Mouse (Mus musculus) cerebellum, adult 11-12 months (tissue): Measurements from ENCODE around the gene Cpeb4.
"Not testable (repeated sequence)": the region's sequence is repeated elsewhere in the genome, so short reads cannot be mapped to it uniquely, and the experiment has no call there.

Experiments
- DNase-seq: peaks from one replicate; pipeline ENCODE4 v3.0.0; 2022

Gene Cpeb4

DNA sequence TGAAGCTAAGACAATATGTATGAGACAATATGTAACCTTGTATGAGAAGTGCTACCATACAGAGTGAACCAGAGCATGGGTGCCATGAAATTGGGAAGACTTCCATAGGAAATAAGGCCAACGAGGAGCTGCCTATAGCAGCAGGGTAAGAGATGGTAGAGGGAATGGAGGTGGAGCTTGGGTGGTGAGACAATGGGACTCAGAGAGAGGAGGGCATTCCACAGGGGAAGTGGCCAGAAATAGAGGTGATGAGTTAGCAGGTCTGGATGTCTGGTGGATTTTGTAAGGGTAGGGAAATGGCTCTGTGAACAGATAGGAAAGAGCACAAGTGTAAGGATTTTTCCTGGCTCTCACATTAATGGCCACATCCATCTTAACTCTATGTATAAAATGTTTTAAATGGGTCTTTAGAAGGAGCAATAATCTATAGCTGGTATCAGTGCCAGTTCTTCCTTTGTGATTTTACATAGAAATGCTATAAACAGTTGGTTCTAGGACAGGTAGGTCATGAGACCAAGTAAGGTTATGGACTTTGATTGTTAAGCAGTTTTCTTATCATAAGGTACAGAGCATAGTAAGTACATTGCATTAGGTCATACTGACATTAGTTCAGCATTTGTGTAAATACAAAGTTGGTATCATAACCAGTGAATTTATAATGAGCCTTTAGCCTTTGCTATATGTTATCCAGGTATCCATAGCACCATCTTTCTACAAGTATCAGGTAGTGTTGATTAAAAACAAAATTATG is 30.4 kb downstream of the Cpeb4 start:
- DNase-seq = no peak

DNA sequence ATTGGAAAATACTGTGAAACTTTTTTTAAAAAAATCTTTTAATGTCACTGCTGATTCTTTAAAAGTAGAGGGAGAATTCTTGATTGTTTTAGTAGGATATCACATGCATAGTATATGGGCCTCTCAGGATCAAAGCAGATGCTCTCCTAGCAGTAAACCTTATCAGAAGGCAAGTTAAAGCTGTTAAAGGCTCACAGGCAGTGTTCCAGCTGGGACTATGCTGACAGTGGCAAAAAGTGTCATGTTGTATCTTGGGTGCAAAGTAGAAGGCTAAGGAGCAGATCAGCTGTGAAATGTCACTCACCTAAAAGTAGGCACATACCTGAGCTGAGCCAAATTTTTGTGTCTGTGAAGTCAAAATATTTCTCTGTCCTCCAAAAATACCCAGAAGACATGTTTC is 34.5 kb downstream of the Cpeb4 start:
- DNase-seq = no peak

DNA sequence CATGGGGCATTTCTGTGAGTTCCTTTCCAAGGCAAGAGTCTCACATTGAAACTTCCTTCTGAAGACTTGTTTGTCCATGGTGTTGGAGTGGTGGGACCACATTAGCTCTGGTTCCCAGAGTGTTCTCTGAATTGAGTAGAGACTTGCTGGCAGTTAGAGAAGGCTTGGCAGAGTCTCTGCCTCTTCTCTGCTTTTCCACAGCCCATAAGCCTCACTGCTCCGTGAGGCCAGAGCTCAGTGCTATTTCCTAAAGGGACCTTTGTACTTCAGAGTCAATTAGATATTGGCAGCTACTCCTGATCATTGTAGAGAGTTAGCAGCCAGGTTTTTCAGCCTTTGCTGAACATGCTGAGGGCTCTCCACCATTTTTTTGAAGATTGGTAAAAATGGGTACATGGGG is 35.6 kb downstream of the Cpeb4 start:
- no peak for DNase-seq

DNA sequence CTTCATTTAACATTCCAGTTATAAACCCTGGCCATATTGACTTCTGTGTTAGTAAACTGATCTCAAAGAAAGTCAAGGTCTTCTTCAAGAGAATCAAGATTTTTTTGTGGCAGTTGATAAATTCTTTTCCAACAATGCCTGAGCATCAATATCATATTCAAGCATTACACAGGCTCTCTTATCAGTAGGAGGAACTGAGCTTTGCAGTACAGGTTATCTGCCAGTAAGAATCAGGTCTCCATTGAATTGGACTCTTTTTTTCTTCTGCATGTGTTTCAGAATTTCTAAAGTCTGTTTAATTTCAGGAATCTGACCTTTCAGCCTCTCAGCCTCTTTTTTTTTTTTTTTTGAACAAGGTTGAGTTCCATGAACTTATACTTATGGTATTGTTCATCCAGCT is 40.9 kb downstream of the Cpeb4 start:
- no peak for DNase-seq

DNA sequence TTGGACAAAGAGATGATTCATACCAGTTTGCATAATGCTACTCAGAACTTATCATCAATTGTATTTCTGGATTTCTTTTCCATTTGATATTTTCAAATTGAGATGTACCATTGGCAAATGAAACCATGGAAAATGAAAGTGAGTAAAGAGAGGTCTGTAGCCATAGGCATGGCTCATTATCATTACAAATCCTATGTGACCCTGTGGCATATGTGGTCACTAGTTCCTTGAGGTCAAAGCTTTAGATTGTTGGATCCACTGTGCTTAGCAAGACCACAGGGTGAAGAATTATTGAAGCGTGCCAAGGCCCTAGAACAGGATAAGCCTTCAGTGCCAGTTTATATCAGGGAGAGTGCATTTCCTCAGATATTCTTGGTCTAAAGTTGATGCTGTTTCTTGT is 45.8 kb downstream of the Cpeb4 start:
- no peak for DNase-seq

DNA sequence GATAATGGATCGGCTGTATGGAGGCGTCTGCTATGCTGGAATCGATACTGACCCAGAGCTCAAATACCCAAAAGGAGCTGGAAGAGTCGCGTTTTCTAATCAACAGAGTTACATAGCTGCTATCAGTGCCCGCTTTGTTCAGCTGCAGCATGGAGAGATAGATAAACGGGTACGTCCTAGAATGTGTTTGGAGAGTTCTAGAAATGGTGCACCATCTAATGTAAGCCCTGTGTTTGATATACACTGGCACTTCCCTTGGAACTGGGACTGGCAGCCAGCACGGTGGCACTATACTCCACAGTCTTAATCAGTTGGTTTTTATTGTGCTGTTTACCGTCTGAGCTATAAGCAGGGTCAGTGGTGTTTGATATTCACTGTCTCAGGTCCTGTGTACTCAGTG is 58.0 kb downstream of the Cpeb4 start:
- DNase-seq = no peak

DNA sequence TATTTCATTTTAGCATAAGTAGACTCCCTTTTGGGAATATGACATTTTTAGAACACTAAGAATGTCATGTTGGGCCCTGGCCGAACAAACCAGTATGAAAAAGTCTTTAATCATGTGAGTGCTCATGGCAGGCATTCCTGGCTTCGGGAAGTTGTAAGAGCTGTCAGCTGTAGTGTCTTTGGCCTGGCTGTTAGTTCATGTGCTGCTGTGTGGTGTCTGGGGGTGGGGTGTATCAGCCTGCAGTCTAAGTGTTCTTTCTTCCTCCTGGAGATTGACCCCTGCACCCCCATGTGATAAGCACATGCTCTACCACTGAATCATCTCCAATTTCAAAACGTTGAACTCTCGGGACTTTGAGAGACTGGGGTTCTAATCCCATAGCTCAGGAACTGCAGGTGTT is 63.6 kb downstream of the Cpeb4 start:
- no peak for DNase-seq

DNA sequence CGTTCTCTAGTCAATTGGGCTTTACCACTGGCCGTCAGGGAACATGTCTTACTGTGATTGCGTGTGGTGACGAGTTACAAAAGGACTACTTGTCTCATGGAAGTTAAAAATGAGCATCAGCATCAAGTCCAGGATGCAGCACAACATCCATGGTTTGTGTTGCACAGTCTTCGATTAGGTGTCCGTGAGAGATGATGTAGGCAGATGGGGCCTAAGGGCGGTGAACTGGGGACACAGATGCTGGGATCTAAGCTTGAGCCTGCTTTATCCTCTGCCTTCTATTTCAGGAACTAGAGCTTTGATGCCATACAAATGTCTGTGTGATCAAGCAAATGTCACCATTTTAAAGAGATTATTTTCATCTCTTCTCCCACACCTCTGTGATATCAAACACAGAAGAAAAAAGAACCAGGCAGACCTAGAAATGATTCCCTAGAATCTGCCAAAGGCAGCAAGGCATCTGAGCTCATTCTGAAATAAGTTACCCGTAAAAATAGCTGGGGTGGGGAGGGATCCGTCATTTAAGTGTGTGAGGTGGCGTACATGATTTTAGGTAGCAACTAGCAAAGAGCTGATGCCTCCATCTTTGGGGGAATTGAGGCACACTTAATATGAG is 65.0 kb downstream of the Cpeb4 start:
- no peak for DNase-seq

DNA sequence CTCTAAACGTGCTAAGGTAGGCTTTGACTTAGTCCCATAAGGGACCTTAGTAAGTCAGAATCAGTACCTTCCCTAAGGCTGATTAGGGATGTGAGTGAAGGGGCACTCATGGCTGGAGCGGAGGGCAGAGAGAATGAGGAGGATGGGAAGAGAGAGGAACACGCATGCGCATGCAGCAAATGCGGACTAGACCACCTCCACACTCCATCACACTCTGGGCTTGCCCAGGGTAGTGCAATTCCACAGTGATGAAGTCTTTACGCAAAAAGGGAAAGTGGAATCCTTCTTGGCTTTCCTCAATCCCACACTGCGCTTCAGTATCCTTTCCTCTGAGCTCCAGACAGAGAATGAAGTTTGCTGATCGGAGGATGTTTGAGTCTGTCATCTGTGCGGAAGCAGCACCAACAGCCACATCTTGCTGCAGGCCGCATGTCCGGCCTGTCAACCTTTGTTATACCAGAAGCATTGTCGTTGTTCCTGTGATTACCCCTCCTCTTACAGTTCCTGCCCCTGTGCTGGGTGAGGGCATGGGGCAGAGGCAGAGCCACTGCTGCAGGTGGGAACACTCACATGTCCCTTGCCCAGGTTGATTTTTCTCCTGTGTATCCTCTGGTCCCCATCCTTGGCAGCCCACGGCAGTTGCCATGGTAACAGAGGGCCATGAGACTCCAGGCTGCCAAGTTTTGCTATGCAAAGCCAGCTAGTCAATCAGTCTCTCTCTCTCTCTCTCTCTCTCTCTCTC is 69.1 kb downstream of the Cpeb4 start:
- DNase-seq = peak; percentile 80

DNA sequence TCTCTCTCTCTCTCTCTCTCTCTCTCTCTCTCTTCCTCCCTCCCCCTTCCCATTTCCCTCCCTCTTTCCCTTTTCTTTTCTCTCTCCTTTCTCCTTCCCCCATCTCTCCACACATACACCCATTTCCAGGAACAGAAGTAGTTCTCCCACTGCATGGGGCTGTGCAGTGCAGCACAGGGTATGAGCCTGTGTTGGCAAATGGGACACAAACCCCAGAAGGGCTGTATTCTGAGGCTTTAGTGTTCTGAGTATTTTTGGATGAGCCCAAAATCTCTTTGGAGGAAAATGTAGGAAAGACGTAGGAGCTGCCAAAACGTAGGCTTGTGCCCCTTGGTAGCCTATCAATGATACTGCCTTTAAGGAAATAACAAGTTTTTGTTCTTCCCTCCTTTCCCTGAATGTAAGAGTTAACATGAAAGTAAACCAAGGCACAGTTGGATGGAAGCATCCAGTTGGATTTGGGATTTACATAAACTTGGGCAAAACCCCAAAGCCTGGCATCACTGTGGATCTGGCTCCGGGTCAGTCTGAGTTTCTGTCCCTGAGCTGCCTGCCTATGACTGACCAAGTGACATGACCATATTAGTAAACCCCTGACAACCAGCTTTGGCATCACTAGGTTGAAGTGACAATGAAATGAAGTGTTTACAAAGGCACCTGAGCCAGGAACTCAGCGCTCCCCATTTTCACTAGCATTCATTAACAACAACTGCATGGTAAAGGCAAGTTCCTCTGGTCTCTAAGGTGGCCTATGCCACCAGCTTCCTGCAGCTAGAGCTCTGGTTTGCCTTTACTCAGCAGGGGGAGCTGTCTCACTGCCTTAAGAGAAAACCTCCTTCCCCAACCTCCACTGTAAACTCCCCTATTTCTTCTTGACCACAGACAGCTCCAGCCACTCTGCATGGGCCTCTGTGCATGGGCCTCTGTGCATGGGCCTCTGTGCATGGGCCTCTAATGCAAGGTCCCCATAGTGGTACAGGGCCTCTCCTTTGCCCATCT is 69.9 kb downstream of the Cpeb4 start:
- DNase-seq = no peak

DNA sequence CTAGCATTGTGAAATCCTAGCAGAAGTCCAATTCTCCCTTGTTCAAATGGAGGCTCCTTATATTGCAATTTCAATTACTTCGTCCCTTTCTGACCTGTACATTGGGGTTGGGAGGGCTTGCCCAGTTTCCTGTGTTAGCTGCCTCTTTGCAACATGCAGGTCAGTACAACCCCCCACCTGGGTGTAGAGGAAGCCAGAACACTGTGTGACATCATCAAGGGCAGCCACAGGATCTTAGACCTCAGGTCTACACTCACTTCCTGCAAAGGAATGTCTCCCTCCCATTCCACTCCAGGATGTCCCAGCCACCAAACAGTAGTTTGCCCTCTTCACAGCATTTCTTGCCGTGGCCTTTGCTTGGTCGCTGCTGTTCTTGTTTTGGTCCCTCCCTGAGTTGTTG is 73.5 kb downstream of the Cpeb4 start:
- DNase-seq = no peak

DNA sequence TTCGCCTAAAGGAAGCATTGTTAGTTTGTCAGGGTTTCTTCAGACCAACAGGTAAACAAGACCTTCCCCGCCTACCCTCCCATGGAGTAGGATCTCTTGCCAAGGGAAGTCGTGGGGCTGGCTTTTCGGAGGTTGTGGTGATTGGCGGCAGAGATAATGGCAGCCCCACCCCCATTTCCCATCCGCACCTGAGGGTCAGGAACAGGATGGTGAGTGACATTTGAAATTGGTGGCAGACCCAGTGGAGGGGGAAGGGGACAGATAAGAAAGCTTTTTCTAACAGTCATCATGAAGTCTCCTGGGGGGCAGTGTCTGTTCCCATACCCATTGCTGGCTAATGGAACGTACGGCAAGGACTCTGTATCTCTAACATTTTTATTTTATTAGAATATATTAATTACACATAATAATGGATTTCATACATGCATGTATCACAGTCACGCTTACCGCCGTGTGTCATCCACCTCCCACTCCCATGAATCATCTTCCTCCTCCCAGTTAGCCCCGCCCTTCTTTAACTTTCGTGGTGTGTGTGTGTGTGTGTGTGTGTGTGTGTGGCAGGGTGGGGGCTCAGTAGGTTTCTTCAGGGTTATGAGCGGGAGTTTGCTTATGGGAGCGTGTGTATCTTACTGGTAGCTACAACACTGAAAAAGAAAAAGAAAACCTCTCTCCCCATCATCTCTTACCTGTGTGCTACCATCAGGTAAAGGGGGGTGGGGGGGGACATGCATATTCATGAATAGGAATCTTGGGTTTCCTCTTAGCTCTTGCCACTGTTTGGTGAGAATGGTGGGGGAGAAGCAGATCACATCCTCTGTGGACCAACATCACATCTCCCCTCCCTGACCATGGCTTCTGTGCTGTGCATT is 76.7 kb downstream of the Cpeb4 start:
- DNase-seq = no peak

DNA sequence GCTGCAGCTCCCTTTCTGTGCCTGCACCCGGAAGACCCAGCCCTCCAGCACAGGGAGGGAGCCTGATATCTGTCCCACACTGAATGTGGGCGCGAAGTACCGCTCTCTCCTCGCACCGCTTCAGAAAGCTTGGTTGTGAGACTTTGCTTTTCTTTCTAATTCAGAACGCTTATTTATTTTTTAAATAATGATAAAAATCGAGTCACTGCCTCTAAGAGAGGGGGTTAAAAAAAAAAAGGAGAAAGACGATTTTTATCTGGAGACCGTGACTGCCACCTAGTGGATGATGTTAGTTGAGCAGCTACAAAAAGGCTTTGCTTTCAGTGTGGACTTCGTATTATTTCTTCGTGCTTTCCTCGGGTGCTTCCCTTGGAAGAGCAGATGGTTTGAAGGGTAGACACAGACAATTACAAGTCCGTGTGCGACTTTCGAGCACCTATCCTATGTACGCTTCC is 77.3 kb downstream of the Cpeb4 start:
- DNase-seq = no peak

DNA sequence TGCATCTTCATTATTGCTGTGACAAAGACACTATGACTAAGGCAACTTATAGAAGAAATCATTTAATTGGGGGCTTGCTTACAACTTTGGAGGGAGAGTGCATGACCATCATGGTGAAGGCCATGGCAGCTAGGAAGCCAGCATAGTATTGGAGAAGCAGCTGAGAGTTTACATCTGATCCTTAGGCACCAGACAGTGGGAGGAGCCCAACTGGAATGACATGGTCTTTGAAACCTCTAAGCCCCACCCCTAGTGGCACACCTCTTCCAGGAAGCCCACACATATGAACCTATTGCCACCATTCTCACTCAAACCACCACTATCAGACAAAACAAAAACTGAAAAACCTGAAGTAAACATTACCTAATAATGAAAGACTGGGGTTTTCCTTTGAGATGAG is 88.1 kb downstream of the Cpeb4 start:
- no peak for DNase-seq

DNA sequence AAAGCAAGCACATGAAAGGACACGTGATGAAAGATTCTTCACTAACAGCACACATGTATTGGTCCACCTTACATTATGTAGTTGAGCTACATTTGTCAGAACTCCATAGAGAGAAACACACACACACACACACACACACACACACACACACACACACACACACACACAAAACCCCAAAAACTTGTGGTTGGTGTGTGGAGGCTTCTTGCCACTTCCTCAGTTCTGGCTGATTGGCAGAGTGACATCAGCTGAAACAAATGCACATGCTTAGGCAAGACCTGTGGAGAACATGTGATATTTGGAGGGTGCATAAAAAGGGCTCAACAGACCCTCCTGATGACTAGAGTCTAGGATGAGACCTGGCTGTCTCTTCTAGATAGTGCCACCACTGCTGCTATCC is 92.0 kb downstream of the Cpeb4 start:
- no peak for DNase-seq

DNA sequence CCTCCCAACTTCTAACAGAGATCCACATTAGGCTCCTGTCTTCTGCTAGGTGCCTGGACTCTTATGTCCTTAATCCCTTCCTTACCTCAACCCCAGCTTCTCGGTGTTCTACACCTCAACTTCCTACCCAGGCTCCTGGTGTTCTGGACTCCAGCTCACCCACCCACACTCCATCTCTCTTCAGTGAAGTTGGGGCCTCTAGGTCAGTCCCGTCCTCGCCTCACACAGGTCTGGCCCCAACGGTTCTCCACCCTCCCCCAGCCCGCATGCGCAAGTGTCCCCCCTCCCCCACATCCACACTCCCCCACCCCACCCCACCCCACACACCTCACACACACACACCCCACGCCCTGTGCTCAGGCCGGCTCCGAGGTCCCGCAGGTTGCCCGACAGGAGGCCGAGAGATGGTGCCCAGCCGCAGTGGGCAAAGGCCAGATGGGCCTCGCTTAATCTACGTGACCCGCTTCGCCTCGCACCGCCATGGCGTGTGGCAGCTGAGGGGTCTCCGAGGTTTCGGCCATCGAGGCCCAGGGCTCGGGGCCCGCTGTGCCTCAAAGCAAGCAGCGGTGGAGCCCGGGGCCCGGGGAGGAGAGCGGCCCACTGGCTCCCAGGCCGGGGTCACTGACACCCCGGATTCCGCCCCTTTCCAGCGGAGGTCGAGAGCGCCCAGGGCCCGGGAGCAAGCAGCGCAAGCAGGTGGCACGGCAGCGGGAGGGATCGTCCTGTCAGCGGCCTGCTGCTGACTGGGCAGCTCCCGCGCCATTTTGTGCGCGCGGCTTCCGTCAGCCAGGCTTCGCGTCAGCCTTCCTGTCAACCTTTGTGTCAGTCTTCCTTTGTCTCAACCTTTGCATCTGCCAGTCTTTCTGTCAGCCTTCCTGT is 93.5 kb downstream of the Cpeb4 start, which contains the start of gene 4930524B15Rik:
Gene 4930524B15Rik (plus strand): TSS at position 337 of the 879 bp plus-strand sequence.
- peak; percentile 23 for DNase-seq

DNA sequence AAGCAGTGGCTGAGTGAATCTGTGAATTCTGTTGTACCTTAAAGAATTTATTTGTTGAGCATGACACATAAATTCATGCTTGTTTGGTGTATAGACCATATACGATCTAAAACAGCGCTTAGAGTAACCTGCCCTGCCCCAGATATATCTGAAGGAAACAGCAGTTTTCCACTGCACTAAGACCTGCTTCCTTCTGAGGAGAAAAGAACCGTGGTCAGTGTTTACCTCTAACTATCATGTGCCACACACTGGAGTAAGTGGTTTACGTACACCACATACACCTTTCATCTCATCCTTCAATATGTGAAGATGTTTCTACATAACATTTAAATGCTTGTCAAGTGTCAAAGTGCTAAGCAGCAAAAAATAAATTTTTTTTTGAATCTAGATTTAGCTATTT is 102.1 kb downstream of the Cpeb4 start:
- DNase-seq = no peak

DNA sequence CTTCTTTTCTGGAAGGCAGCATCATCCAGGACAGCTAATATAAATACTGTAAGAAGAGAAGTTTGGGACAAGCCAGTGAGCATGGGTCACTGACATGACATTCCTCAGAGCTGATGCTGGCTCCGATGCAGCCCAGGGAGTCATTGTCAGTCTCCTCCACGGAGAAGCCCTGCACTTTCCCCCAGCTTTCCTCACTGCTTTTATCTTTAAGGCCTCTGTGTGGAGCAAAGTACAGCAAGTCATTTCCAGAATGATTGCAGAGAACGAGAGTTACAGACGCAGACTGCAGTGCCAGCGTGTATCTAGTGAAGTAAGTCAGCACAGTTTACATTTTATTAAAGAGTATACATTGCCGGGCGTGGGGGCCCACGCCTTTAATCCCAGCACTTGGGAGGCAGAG is 102.8 kb downstream of the Cpeb4 start:
- no peak for DNase-seq

DNA sequence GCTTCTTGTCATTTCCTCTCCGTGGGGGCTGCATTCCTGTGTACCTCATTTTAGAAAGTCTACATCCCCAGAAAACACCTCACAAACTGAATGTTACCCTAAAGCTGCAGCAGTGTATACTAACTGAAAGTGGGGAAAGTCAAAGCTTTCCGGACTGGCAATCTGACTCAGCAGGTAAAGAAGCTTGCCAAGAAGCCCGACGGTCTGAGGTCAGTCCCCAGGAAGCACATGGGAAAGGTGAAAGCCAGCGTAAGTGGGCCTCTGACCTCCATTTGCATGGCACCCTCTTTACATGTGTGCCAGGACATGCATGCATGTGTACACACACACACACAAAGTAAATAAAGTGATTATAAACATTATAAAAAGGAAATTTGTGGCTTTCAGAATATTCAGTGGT is 103.7 kb downstream of the Cpeb4 start:
- DNase-seq = no peak

DNA sequence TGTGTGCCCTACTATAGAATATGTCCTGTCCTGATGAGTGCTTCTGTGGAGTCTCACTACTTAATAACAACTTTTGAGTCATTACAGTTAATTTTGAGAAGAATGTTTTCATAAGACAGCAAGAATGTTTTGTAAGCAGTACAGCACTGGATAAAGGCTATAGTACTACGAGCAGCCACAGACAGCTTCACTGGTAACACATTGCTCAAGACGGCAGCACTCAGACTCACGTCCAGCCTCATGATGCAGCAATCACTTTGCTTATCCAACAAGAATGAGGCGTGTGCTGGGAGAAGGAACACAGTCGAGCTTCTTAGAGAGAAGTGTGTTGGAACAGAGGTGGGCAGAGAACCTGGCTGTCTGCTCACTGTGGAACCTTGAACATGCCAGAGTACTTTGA is 104.1 kb downstream of the Cpeb4 start:
- no peak for DNase-seq

DNA sequence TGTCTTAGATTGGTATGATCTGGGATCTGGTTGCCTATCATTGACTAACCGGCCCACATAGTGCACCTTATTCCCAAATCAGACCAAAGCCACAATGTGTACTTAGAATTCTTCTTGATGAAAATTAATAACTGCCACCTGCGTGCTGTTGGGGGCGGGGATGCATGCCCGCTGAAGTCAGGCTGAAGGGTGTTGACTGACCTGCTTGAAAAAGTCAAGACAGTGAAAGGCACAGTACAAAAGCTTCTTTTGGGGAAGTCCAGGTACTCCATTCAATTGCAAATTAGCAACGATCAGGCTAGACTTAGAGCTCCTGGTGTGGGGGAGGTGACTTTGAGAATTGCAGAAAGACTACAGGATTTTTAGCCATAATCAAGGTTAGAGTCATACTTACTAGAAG is 108.1 kb downstream of the Cpeb4 start:
- DNase-seq = not testable (repeated sequence)
